14 mouse cellular contexts compared by ENCODE assay signal in the genomic region with DNA sequence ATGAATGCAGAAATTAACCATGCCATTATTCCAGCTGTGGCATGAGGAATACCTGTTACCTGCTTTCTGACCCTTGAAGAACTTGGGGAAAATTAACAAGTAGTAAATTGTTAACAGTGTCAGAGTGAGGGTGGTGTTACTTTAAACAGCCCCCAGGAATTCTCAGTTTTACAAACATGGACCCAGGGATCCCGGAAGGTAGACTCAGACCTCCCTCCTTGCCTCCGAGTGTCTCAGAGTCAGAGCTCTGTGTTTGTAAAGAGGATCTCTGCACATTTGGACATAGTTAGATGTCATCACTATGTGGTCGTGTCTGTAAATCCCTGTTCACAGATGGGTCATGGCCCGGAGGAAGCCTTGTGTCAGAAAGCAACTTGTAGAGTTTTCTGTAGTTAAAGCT.
"Had no signal": no experiment of that assay in that cellular context is flagged by ENCODE, and none has a peak within 500 bp of the region (broad histone marks: within the 10 kb centered on the region; RNA-seq: fewer than 3 reads in every experiment).

No protein-coding gene starts in this region.

- H3K27me3 ChIP-seq: intestine, embryonic 15.5 days; liver, embryonic 12.5 days; midbrain, embryonic 12.5 days; stomach, embryonic 15.5 days had no signal

- H3K4me3 ChIP-seq: intestine, embryonic 15.5 days; left cerebral cortex, adult 2 months; limb, embryonic 10.5 days; liver, embryonic 12.5 days; midbrain, embryonic 12.5 days; stomach, embryonic 15.5 days had no signal

- ATAC-seq: intestine, embryonic 15.5 days; liver, embryonic 12.5 days; midbrain, embryonic 16.5 days had no signal

- DNase-seq: lung, embryonic 14.5 days; lung, postnatal 10 days; lung, postnatal 4 days; right cerebral cortex, postnatal 14 days; thymus, adult 2 months; thymus, postnatal 36 days had no signal

- H3K9me3 ChIP-seq: intestine, embryonic 15.5 days; limb, embryonic 10.5 days; liver, embryonic 12.5 days; midbrain, embryonic 12.5 days; stomach, embryonic 15.5 days had no signal

- H3K4me2 ChIP-seq: intestine, embryonic 15.5 days; liver, embryonic 12.5 days; lung, embryonic 14.5 days; midbrain, embryonic 12.5 days; stomach, embryonic 15.5 days had no signal

- H3K36me3 ChIP-seq: midbrain, embryonic 12.5 days; stomach, embryonic 15.5 days had no signal

- H3K9ac ChIP-seq: intestine, embryonic 15.5 days; liver, embryonic 12.5 days; lung, embryonic 14.5 days; midbrain, embryonic 12.5 days; stomach, embryonic 15.5 days had no signal

- H3K27ac ChIP-seq: intestine, embryonic 15.5 days; kidney, postnatal 0 days; left cerebral cortex, adult 2 months; limb, embryonic 10.5 days; liver, embryonic 12.5 days; midbrain, embryonic 12.5 days; stomach, embryonic 15.5 days had no signal
